Mouse (Mus musculus) stomach, postnatal 0 days (tissue): ENCODE results near the gene Hpd.

ENCODE experiments used
- CTCF ChIP-seq: IDR thresholded peaks from 2 replicates; pipeline ENCODE4 v1.5.1; 2016; ENCODE audit warnings: antibody characterized with exemption, low read depth, mild to moderate bottlenecking, moderate library complexity
- EP300 ChIP-seq: optimal IDR thresholded peaks from 2 replicates; pipeline ENCODE3; 2016; ENCODE audit warnings: antibody characterized with exemption

DNA sequence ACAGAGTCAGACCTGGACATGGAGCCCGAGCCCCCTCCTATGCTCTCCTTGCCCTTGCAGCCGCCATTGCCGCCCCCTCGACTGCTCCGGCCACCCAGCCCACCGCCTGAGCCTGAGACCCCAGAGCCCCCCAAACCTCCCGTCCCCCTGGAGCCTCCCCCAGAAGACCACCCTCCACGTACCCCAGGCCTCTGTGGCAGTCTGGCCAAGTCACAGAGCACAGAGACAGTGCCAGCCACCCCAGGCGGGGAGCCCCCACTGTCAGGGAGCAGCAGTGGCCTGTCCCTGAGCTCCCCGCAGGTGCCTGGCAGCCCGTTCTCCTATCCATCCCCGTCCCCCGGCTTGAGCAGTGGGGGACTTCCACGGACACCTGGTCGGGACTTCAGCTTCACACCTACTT is 22.7 kb downstream of the Hpd start:
- TF ChIP-seq CTCF (no peak), EP300 (no peak)
